Mouse (Mus musculus): ENCODE measurements around the gene Bach2.

Gene Bach2

DNA sequence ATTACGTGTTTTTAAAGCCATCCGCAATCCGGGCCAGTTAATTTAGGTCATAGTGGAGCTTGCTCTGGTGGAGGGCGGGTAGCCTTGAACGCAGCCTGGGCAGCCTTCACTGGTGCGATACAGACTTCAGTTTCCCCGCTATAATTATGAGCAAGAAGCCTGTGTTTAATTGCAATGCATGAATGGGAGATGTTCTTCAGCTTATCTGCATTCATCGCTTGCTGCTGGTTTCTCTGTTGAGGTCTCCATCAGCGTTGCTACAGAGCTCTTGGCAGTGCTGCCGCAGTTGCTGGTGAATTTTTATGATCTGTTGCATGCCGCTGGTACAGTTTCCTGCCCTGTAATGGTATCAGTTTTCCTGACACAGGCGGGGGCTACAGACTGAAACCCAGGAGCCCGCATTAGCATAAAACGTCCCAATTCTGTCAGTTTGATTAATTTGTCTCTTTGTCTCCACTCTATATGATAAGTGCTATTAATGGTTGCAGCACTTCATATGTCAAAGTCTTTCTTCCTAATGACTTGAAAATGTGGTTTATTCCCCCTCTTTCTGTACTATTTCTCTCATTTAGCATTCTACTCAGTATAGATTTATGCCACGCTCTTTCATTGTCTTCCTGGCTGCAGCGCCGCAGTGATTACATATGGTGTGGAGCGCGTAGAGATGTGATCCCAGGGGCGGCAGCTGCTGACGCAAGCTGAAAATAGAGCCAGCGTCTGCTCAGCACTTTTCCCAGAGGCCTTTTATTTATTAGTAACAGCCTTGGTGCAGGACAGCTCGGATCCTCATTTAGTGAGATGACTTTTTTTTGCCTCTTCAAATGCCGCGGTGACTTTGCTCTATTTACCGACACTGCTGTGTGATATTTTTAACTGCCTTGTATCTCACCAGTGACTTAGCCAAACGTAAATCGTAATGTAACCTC, 292.6 kb downstream of the Bach2 start:
- DNase-seq (ENCODE audit: low spot score): no peak

DNA sequence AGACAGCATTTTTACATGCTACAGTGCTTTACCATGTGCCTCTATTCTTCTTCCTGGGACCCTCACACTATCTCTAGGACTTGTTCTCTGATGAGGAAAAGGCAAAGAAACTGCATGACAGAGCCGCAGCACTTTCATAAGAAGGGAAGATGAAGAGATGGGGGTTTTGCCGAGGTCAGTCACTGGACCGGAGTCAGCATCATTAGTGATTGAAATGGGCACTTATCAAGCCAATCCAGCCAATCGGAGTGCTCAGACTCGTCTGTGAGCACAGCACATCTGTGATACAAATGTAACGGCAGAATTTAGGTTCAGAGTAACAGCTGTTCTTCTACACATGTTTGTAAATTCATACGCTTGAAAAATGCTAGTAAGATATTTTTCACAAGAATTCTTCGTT, 293.5 kb downstream of the Bach2 start:
- no peak for DNase-seq (ENCODE audit: low spot score)

DNA sequence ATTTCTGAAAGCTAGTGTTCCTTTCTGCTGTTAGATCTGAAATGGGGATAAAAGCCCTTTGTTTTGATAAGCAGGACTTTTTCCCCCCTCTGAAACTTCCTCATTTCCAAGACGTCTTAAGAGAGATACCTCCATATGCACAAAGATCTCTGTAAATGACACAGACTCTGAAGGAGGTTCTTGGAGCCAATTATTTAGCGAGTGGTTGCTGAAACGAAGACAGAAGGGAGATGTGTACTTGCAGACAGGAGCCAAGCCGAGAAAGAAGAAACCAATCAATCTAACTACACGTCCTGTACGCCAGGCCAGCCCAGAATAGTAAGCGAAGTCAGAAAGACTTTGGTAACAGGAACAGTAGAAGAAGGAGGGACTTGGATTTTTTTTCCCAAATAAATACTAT, 295.1 kb downstream of the Bach2 start:
- DNase-seq (ENCODE audit: low spot score): no peak

DNA sequence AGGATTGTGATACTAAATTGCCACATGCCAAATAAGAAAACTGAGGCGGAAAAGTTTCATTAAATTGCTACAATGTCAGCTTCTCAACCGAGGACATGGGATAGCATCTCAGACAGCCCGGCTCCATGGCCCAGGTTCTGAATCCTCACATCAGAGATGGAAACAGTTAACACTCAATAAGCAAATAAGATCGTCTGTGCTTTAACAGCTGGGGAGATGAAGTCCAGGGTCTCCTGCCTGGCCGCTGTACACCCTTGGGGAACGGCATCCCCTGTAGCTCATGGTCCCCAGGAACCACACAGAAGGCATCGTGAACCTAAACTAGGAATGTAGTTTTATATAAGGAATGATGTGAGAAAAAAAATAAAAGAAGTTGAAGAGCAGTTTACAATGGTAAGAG, 297.0 kb downstream of the Bach2 start:
- DNase-seq (ENCODE audit: low spot score): no peak

DNA sequence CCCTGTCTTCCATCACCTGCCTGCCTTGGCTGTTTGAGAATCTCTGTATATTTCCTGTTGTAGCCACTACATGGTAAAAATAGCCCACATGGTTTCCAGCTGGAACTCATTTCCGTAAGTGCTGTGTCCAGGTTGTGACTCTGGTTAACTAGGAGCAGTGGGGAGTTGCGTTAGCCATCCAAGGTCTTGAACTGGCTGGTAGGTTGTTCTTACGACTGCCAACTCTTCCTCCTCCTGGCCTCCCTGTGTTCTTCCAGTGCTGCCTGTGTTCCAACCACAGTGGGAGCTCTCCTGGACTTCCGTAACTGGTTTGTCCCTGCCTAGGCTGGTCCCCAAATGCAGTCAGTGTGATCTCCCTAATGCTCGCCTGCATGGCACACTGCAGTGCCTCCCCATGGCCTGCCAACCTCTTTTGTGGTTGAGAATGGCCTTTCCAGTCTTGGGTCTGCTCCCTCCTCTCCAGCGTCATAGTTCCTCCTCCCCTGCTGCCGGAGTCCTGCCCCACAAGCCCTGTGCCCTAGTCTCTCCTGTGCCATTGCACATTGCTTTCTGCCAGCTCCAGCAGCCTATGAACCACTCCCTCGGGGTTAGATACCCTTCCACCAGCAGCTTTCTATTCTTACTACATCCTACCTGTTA, 298.4 kb downstream of the Bach2 start:
- DNase-seq (ENCODE audit: low spot score): no peak

DNA sequence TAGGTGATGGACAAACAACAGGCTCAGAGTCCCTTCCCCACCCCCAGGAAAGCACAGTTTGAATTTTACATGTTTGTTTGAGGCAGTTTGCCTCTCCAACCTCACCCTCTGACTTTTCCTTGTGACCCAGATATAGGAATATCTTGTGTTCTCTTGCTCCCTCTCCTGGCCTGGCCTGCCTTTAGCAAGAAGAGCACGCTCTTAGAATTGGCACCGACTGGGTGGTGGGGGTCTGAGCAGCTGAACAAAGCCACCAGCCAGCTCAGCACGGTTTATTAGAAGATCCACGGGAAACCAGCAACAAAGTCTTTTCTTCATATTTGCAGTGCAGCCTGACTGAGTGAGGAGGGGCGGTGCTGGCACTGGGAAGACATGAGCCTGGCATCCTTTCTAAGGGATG, 299.5 kb downstream of the Bach2 start:
- DNase-seq (ENCODE audit: low spot score): no peak

DNA sequence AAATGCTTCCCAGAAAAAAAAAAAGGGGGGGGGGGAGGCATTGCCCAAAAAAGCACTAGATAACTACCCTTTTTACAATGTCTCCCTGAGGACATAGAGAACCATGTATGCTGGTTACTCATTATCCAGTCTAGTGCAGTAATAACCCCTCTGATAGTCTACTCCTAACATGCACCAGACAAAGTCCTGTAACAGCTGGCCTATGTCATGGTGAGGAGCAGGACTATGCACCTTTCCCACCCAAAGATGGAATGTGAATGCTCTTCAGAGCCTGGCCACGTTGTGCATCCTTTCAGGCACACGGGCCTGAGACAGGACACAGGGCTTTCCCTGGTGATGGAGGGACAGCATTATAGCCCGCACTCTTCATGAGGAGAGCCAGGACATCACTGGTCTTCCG, 299.9 kb downstream of the Bach2 start:
- no peak for DNase-seq (ENCODE audit: low spot score)

DNA sequence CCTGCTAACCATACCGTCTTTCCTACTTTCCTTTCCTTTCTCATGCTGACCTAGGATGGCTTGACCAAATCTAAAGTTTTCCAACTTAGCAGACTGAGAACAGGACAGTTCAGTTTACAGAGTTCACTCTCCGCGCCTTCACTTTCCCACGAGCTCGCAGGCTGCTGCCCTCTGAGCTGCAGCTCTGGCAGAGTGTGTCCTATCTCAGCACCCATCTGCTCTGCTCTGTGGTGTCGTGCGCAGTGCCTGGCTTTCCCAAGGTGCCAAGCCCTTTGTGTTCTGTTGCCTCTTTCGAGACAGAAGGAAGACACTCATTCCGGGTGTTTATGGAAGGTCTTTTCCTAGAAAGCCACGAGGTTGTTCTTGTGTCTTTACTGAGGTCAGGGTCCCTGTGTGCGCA, 300.4 kb downstream of the Bach2 start:
- no peak for DNase-seq (ENCODE audit: low spot score)

DNA sequence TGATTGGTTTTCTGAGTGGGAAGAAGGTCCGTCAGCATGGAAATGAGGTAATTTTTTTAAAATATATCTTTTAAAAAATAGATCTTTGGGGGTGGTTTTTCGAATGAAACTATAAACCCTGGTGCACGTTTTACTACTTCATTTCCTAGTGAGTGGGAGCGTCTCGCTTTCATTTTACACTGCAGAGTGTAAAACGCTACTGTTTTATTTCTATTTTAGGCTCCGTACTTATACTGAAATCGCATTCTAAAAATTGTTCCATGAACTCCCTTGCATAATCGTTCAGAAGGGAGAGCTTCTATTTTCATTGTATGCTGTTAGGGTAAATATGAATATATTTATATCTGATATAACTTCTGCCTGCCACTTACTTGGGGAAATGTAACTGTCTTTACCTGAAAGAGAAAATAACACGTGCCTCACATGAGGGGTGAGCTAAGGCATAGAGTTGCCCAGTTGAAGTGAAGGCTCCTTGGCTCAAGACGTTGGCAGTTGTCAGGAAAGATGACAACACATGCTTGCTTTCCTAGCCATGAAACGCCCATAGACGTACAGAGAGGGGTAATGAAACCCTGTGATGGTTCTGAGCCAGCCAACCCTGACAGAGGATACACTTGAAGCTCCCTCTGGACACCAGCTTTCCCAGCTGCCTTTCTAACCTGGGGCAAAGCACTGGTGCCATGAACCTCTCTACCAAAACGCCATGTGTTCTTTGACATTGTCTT, 306.4 kb downstream of the Bach2 start:
- DNase-seq (ENCODE audit: low spot score): no peak

DNA sequence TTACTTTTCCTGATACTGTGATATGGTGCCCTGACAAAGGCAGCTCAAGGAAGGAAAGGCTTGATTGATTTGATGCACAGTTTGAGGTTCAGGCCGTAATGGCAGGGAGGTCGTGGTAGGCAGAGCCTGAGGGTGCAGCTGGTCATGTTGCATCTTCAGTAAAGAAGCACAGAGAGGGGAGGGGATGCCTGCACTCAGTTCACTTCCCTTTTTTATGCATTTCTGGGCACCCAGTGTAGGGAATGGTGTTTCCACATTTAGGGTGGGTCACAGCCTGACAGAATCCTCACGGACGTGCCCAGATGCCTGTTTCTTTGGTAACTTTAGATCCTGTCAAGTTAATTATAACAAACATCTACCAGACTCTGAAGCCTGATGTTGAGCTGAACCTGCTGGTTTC, 306.9 kb downstream of the Bach2 start:
- no peak for DNase-seq (ENCODE audit: low spot score)

DNA sequence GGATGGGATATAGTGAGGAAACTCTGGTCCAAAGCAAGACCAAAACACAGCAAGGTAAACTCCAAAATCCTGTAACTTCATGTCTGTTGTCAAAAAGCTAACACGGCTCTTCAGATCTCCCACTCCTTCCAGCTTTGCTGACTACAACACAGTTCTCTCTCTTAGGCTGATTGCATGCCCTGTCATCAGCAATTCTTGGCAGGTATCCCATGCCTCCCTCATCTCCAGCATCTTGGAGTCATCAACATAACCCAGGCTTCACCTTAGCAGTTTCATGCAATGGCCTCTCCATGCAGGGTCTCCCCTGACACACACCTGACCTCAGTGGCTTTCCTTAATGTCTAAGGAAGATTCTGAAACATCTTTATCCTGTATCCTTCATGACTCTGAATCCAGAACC, 310.5 kb downstream of the Bach2 start:
- no peak for DNase-seq (ENCODE audit: low spot score)

DNA sequence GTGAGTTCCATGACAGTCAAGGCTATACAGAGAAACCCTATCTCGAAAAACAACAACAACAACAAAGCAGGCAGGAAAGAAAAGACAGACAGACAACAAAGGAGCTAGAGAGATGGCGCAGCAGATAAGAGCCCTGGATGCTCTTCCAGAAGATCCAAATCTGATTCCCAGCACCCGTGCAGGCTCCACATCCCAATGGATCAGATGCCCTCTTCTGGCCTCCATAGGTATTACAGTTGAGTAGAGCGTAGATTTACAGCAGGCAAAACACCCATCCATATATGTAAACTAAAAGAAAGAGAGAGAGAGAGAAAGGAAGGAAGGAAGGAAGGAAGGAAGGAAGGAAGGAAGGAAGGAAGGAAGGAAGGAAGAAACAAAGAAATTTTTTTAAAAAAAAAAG, 312.7 kb downstream of the Bach2 start:
- DNase-seq (ENCODE audit: low spot score): peak; percentile 6

DNA sequence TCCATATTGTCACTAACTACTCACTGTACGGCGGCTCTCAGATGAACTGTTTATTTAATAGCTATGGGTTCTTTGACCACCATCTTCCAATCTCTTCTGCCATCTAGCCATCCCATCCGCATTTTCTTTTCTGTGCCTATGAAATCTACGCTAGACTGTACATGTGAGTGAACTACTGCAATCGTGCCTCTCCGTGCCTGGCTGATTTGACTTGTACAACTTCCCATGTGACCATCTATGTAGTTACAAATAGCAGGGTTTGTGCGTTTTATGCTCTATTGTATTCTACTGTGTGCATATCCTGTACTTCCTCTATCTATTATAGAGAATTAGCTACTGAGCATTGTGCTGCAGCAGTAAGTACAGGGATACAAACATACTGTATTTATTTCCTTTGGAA, 316.9 kb downstream of the Bach2 start:
- DNase-seq (ENCODE audit: low spot score): no peak

DNA sequence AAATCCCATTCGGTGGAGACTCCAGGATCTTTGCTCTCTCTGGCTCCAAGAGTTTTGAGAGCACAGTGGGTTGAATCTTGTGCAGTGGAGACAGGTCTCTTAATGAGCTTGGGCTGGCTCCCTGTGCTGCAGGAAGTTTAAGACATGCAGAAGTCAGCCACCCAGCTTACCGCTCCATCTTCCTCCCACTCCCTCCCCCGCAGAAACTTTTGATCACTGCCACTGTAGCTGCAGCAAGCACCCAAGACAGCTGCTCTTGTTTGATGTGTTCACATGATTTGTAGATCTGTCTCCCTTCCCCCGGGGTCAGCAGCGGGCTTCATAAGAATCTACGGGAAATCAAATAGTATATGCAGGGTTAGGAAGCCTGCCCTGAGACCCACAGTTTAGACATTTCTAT, 321.6 kb downstream of the Bach2 start:
- no peak for DNase-seq (ENCODE audit: low spot score)

DNA sequence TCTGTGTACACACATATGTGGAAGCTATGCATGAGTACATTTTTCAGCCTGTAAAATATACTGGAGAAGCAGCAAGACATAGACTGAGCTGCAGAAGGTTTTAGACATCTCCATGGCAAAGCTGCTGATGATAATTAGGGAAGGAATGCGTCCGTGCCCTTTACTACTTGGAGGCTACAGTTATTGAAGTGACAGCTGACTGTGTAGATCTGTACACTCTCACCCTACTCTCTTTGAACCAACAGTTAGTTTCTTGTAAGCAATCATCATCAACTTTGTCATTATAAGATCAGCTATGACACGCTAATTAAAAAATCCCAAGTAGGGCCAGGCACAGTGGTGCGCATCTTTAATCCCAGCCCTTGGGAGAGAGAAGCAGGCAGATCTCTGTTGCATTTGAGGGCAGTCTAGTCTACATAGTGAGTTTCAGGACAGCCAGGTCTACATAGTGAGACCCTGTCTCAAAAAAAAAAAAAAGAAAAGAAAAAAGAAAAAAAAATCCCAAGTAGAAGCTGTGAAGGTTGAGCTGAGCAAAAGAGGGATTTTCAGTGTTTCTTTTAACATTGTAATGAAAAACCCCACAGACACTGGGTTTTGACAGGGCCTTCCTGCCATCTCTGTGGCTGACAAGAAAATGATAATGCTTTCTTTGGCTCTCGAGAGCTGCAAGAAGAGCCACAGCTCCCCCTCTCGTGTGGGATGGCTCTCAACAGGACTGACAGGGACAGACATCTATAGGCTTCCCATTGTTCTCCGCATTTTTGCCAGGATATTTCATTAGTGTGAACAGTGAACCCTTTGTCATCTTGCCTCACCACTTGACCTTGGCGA, 322.3 kb downstream of the Bach2 start:
- DNase-seq (ENCODE audit: low spot score): no peak

DNA sequence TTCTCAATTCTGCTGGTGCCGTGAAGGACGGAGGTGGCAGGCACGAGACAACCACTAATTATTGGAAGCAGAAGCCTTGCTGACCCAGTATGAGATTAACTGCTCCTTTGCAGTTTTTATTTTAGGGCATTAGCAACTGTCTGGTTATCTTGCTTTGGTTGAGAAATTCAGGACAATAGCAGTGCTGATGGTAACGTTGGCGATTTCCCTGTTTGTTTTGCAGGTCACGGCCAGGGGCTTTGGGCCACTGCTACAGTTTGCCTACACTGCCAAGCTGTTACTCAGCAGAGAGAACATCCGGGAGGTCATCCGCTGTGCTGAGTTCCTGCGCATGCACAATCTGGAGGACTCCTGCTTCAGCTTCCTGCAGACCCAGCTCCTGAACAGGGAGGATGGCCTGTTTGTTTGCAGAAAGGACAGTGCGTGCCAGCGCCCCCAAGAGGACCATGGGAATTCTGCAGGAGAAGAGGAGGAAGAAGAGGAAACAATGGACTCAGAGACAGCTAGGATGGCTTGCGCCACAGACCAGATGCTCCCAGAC, 323.0 kb downstream of the Bach2 start:
- no peak for DNase-seq (ENCODE audit: low spot score)

DNA sequence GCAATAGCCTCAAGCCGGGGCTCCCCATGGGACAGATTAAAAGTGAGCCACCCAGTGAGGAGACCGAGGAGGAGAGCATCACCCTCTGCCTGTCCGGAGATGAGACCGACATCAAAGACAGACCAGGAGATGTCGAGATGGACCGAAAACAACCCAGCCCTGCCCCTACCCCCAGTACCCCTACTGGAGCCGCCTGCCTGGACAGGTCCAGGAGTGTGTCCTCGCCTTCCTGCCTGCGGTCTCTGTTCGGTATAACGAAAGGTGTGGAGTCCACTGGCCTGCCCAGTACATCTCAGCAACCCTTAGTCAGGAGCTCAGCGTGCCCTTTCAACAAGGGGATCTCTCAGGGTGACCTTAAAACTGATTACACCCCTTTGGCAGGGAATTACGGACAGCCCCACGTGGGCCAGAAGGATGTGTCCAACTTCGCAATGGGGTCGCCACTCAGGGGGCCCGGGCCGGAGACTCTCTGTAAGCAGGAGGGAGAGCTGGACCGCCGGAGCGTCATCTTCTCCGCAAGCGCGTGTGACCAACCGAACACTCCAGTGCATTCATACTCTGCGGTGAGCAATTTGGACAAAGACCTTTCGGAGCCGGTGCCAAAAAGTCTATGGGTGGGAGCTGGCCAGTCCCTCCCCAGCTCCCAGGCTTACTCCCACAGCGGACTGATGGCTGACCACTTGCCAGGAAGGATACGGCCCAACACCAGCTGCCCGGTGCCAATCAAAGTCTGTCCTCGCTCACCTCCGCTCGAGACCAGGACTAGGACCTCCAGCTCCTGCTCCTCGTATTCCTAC, 323.9 kb downstream of the Bach2 start:
- DNase-seq (ENCODE audit: low spot score): no peak

DNA sequence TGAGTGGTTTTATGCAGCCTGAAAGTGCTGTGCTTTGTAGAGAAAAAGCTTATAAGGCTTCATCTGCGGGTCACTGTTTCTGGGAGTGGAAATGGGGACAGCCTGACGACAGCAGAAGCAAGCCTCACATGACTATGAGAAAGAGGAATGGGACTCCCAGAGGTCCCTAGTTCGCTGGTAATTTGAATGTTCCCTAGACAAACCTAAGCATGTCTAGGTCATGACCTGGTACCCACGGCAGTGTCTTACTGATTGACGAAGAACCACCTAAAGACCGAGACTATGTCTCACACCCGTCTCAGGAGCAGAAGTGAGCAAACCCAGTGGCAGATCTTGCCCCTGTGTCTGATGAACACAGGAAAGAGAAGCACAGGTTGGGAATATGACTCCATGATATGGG, 325.8 kb downstream of the Bach2 start:
- no peak for DNase-seq (ENCODE audit: low spot score)

DNA sequence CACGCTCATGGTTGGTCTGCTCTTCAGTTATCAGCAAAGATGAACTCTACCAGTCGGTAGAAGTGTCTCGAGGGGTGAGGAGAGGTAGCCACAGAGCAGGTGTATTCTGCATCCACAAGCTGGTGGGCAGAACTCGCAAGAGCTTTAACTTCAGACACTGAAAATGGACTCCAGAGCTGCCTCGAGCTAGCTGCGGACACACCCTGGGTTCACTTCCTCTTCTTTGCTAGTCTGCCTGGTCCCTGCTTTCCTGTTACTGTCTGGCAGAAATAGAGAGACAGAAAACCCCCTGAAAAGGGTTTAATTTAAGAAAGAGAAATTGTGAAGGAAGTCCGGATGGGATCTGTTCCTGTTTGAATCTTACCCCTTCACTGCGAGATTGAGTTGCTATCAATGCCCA, 326.3 kb downstream of the Bach2 start:
- DNase-seq (ENCODE audit: low spot score): no peak

DNA sequence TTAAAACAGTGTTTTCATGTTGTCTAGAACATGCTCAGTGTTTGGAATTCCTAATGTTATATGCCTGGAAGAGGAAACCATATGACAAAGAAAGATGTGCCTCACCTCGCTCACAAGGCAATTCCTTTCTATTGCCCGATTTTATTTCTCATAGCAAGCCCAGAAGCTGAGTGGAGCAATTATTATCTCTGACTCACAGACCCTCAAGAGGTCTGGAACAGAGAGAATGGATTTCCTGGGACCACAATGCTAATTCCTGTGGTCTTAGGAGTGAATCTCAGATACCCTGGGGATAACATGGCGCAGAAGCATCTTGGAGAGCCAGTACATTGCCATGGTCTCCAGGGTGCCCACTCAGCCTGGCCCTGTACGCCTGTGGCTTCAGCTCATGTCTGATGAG, 330.4 kb downstream of the Bach2 start:
- DNase-seq (ENCODE audit: low spot score): no peak

All from c-Kit-positive CD71-positive TER-119-positive erythroid progenitor cells, embryonic 14.5 days (primary cell).